8 mouse cellular contexts compared by ENCODE assay signal in the genomic region with DNA sequence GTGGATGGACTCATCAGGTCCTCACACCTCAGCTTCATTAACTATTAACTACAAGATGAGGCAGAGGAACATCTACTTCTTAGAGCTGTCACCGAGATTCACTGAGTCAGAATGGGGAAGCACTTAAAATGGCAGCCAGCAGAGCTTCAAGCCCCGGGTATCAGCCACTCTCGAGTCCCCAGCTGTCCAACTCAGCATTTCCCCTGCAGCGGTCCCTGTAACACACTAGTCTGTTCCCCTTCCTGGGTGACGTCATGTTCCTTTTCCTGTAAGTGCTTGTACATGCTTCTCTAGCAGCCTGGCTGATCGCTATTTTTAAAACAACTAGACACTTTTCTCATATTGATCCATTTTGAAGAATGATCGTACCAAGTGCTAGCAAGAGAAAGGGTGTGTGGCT. TPM values are rescaled to one million over a fixed set of nuclear protein-coding genes. Genes with fewer than 3 reads are reported as not detected.
DNase-seq lines count a peak whose midpoint lies in the region; ATAC-seq and TF ChIP-seq lines count a peak whose summit lies in the region.
"Had no signal": no experiment of that assay in that cellular context is flagged by ENCODE, and none has a peak within 500 bp of the region (broad histone marks: within the 10 kb centered on the region; RNA-seq: fewer than 3 reads in every experiment).

No protein-coding gene starts in this region.

- H3K9ac ChIP-seq in heart, postnatal 0 days (replicated peaks; ENCODE audit: low read depth, low read length): no peak overlapping the region
- H3K9ac ChIP-seq in lung, postnatal 0 days (replicated peaks; ENCODE audit: low read depth): no peak overlapping the region
- H3K9ac ChIP-seq: midbrain, embryonic 12.5 days had no signal

- no peaks in the 10 kb centered on the region for H3K9me3 ChIP-seq in heart, postnatal 0 days (replicated peaks; ENCODE audit: control insufficient read depth, low read length)
- no peaks in the 10 kb centered on the region for H3K9me3 ChIP-seq in lung, postnatal 0 days (ENCODE audit: low read length)
- H3K9me3 ChIP-seq: midbrain, embryonic 12.5 days had no signal

- peak; percentile 100 for ATAC-seq in CD4-positive, CD25-positive, alpha-beta regulatory T cell, adult 4 months
- peak; percentile 68 for ATAC-seq in heart, postnatal 0 days (ENCODE audit: insufficient read depth, low read depth)
- ATAC-seq in lung, postnatal 0 days: peak; percentile 71

- H3K27ac ChIP-seq in heart, postnatal 0 days (ENCODE audit: low read depth): peak overlapping the region; percentile 16
- no peak overlapping the region for H3K27ac ChIP-seq in lung, postnatal 0 days (ENCODE audit: low read length)
- H3K27ac ChIP-seq: midbrain, embryonic 12.5 days had no signal

- peak; percentile 76 to 81 for DNase-seq in B cell, adult 2 months
- peak; percentile 69 for DNase-seq in heart, postnatal 0 days (ENCODE audit: low spot score)
- peak; percentile 68 for DNase-seq in lung, postnatal 0 days (ENCODE audit: low spot score)
- DNase-seq in telencephalon, adult 2 months (ENCODE audit: low read depth, low spot score): peak; percentile 57
- DNase-seq in ovary, adult 18-20 months (ENCODE audit: low spot score): no peak
- no peak for DNase-seq in cerebellum, postnatal 25 days

- TF ChIP-seq CTCF in heart, postnatal 0 days (IDR thresholded peaks at IDR 0.05; ENCODE audit: low read depth): no peak
- TF ChIP-seq CTCF in lung, postnatal 0 days (IDR thresholded peaks at IDR 0.05): no peak

- no peaks in the 10 kb centered on the region for H3K27me3 ChIP-seq in heart, postnatal 0 days (ENCODE audit: control insufficient read depth, insufficient read depth, low read length)
- no peaks in the 10 kb centered on the region for H3K27me3 ChIP-seq in lung, postnatal 0 days (replicated peaks; ENCODE audit: insufficient read depth, low read length)
- H3K27me3 ChIP-seq: midbrain, embryonic 12.5 days had no signal

- peaks cover 6% of the 10 kb centered on the region for H3K4me1 ChIP-seq in heart, postnatal 0 days (ENCODE audit: control insufficient read depth, insufficient read depth)
- no peaks in the 10 kb centered on the region for H3K4me1 ChIP-seq in lung, postnatal 0 days (ENCODE audit: insufficient read depth, low read depth, low read length)
- H3K4me1 ChIP-seq: midbrain, embryonic 12.5 days had no signal

- no peak overlapping the region for H3K4me2 ChIP-seq in heart, postnatal 0 days (ENCODE audit: low read depth, low read length)
- no peak overlapping the region for H3K4me2 ChIP-seq in lung, postnatal 0 days (replicated peaks; ENCODE audit: low read depth, low read length)
- H3K4me2 ChIP-seq: midbrain, embryonic 12.5 days had no signal

- H3K4me3 ChIP-seq in heart, postnatal 0 days (ENCODE audit: low read depth, low read length): no peak overlapping the region
- H3K4me3 ChIP-seq in lung, postnatal 0 days (ENCODE audit: low read depth, low read length): no peak overlapping the region
- H3K4me3 ChIP-seq: midbrain, embryonic 12.5 days had no signal

- TF ChIP-seq EP300 in heart, postnatal 0 days (IDR thresholded peaks at IDR 0.05; ENCODE audit: low read depth): no peak
- no peak for TF ChIP-seq EP300 in lung, postnatal 0 days (IDR thresholded peaks at IDR 0.05)

- WGBS in heart, postnatal 0 days: 25% methylated on average over 7 of the region's 7 CpGs
- WGBS in lung, postnatal 0 days: 47% methylated on average over 7 of the region's 7 CpGs

- H3K36me3 ChIP-seq in heart, postnatal 0 days (replicated peaks; ENCODE audit: control insufficient read depth, insufficient read depth, low read length): no peaks in the 10 kb centered on the region
- H3K36me3 ChIP-seq in lung, postnatal 0 days (ENCODE audit: insufficient read depth, low read length): no peaks in the 10 kb centered on the region
- H3K36me3 ChIP-seq: midbrain, embryonic 12.5 days had no signal

RNA-seq across cellular contexts. Expression of gene Arpc2, which starts 8.6 kb away (rescaled TPM):
- 100 to 1,000 TPM; 614 to 635 TPM for polyA plus RNA-seq in CD4-positive, CD25-positive, alpha-beta regulatory T cell, adult 4 months (2017; shearing (Covaris generic))
- total RNA-seq in heart, postnatal 0 days (2014; rRNA removed; ENCODE audit: low replicate concordance): 149 and 180 TPM in 2 replicates
- 374 and 375 TPM in 2 replicates for polyA plus RNA-seq in heart, postnatal 0 days (2015; fragmentation: Nextera tagmentation; extraction: Ambion mirVana)
- 465 and 473 TPM in 2 replicates for polyA plus RNA-seq in lung, postnatal 0 days (2015; fragmentation: Nextera tagmentation; extraction: Ambion mirVana)

RNA-seq across cellular contexts. Expression of gene Cxcr1, which starts 32.9 kb away (rescaled TPM):
- not detected for polyA plus RNA-seq in CD4-positive, CD25-positive, alpha-beta regulatory T cell, adult 4 months (2017; shearing (Covaris generic))
- not detected in 2 replicates for total RNA-seq in heart, postnatal 0 days (2014; rRNA removed; ENCODE audit: low replicate concordance)
- not detected in 2 replicates for polyA plus RNA-seq in heart, postnatal 0 days (2015; fragmentation: Nextera tagmentation; extraction: Ambion mirVana)
- not detected in 2 replicates for polyA plus RNA-seq in lung, postnatal 0 days (2015; fragmentation: Nextera tagmentation; extraction: Ambion mirVana)
- polyA plus RNA-seq: midbrain, embryonic 12.5 days had no signal

RNA-seq across cellular contexts. Expression of gene Gpbar1, which starts 51.0 kb away (rescaled TPM):
- polyA plus RNA-seq in CD4-positive, CD25-positive, alpha-beta regulatory T cell, adult 4 months (2017; shearing (Covaris generic)): 1 to 10 TPM in 1 of 2 experiments, not detected in 1; 1.1 TPM
- 0.27 TPM in 1 of 2 replicates, not detected in the other for total RNA-seq in heart, postnatal 0 days (2014; rRNA removed; ENCODE audit: low replicate concordance)
- 0.22 and 0.33 TPM in 2 replicates for polyA plus RNA-seq in heart, postnatal 0 days (2015; fragmentation: Nextera tagmentation; extraction: Ambion mirVana)
- 0.18 and 0.30 TPM in 2 replicates for polyA plus RNA-seq in lung, postnatal 0 days (2015; fragmentation: Nextera tagmentation; extraction: Ambion mirVana)
- polyA plus RNA-seq: midbrain, embryonic 12.5 days had no signal

RNA-seq across cellular contexts. Expression of gene Aamp, which starts 57.2 kb away (rescaled TPM):
- polyA plus RNA-seq in CD4-positive, CD25-positive, alpha-beta regulatory T cell, adult 4 months (2017; shearing (Covaris generic)): 100 to 1,000 TPM; 205 to 288 TPM
- total RNA-seq in heart, postnatal 0 days (2014; rRNA removed; ENCODE audit: low replicate concordance): 125 and 146 TPM in 2 replicates
- 162 and 165 TPM in 2 replicates for polyA plus RNA-seq in heart, postnatal 0 days (2015; fragmentation: Nextera tagmentation; extraction: Ambion mirVana)
- polyA plus RNA-seq in lung, postnatal 0 days (2015; fragmentation: Nextera tagmentation; extraction: Ambion mirVana): 213 and 214 TPM in 2 replicates

RNA-seq across cellular contexts. Expression of gene Pnkd, which starts 57.4 kb away (rescaled TPM):
- 10 to 100 TPM; 78.8 to 83.8 TPM for polyA plus RNA-seq in CD4-positive, CD25-positive, alpha-beta regulatory T cell, adult 4 months (2017; shearing (Covaris generic))
- total RNA-seq in heart, postnatal 0 days (2014; rRNA removed; ENCODE audit: low replicate concordance): 221 and 310 TPM in 2 replicates
- 345 and 362 TPM in 2 replicates for polyA plus RNA-seq in heart, postnatal 0 days (2015; fragmentation: Nextera tagmentation; extraction: Ambion mirVana)
- 88.7 and 91.4 TPM in 2 replicates for polyA plus RNA-seq in lung, postnatal 0 days (2015; fragmentation: Nextera tagmentation; extraction: Ambion mirVana)

Comparison
In these comparisons a context has a peak if more than half of its experiments do, and no peak if none do; other contexts are left out.
1. DNase-seq: peak in B cell, adult 2 months (2 of 2), heart, postnatal 0 days (single experiment), lung, postnatal 0 days (single experiment) and telencephalon, adult 2 months (single experiment); none in ovary, adult 18-20 months (single experiment) and cerebellum, postnatal 25 days (0 of 2).
2. Peak in every context shown above with its lines, with median percentiles within 50 percentile points of each other: ATAC-seq.